Mouse (Mus musculus) liver, embryonic 11.5 days (tissue): ENCODE measurements around the gene Lrch1. TPM values are rescaled to one million over a fixed set of nuclear protein-coding genes. Genes with fewer than 3 reads are reported as not detected.

Experiments used
- ATAC-seq: fragments of 200-750 bp; cut with Nextera tagmentation; replicated peaks from 2 replicates; pipeline ENCODE4 v1.8.0; 2017; ENCODE audit warnings: moderate number of reproducible peaks, mild to moderate bottlenecking, moderate TSS enrichment, moderate library complexity; ENCODE audit not compliant: low FRiP score
- DNase-seq: peaks from one replicate; pipeline ENCODE4 v3.0.0-alpha.2; 2017; ENCODE audit warnings: low spot score
- H3K27ac ChIP-seq: fragments of 300-500 bp; sonication (generic); 2 replicates; pipeline ENCODE4 v1.5.1; 2014; ENCODE audit warnings: mild to moderate bottlenecking, low read depth, low read length, control low read depth
- H3K27me3 ChIP-seq: fragments of 300-500 bp; sonication (generic); replicated peaks from 2 replicates; pipeline ENCODE4 v1.6.1; 2014; ENCODE audit warnings: low read length, mixed read lengths; ENCODE audit not compliant: control insufficient read depth, insufficient read depth
- H3K36me3 ChIP-seq: fragments of 300-500 bp; sonication (generic); 2 replicates; pipeline ENCODE4 v1.6.1; 2014; ENCODE audit warnings: mild to moderate bottlenecking, low read length, moderate library complexity, mixed read lengths; ENCODE audit not compliant: control insufficient read depth, insufficient read depth
- H3K4me1 ChIP-seq: fragments of 300-500 bp; sonication (generic); replicated peaks from 2 replicates; pipeline ENCODE4 v1.6.1; 2014; ENCODE audit warnings: low read length, mixed read lengths; ENCODE audit not compliant: control insufficient read depth, insufficient read depth
- H3K4me2 ChIP-seq: fragments of 300-500 bp; sonication (generic); 2 replicates; pipeline ENCODE4 v1.6.1; 2014; ENCODE audit warnings: mild to moderate bottlenecking, control low read depth, moderate library complexity
- H3K4me3 ChIP-seq: fragments of 300-500 bp; sonication (generic); 2 replicates; pipeline ENCODE4 v1.5.1; 2014; ENCODE audit warnings: low read depth, low read length, control low read depth
- H3K9ac ChIP-seq: fragments of 300-500 bp; sonication (generic); 2 replicates; pipeline ENCODE4 v1.6.1; 2014; ENCODE audit warnings: low read depth, low read length, control low read depth
- H3K9me3 ChIP-seq: fragments of 300-500 bp; sonication (generic); 2 replicates; pipeline ENCODE4 v1.6.1; 2016; ENCODE audit warnings: low read length, inconsistent platforms, mixed read lengths; ENCODE audit not compliant: control insufficient read depth
- WGBS: fragments of 180-500 bp; shearing (Covaris S2); extraction: QIAGEN DNeasy Blood & Tissue Kit; methylation state at CpG from one replicate; pipeline ENCODE4 v1.1.7; 2014; 5-methylcytosine and 5-hydroxymethylcytosine counted together
- polyA plus RNA-seq: library from polyadenylated mRNA; unstranded; fragments of >200 nt; fragmentation: Nextera tagmentation; extraction: Ambion mirVana; gene quantifications from 2 replicates; pipeline ENCODE4 v1.2.1, GENCODE M21; 2014

Gene Lrch1
- 7.9 and 8.0 TPM in 2 replicates for polyA plus RNA-seq

GRCm38 (mm10) chr14:74947376-74948013, at the start of gene Lrch1:
Gene Lrch1 (minus strand): TSS chr14:74947876.
- ATAC-seq = peak; percentile 65
- under 1% methylated on average over 63 of the region's 65 CpGs for WGBS

DNA sequence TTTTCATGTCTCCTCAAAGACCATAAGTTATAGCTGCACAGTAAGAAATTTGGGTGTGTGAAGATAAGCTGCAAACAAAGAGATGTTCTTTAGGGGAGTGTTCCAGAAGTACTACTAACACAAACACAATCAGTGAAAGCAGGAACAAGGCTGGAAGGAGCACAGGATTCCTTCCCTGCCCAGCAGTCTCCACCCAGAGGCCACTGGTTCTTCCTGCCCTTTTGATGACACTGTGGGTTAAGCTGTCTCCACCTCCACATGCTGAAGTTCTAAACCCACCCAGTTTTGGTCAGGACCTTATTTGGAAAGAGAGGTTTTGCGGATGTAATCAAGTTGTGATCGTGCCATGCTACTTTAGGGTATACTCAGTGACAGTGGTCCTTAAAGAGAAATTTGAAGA, 49.4 kb upstream of the Lrch1 start:
- Histone ChIP-seq H3K9ac (no peak overlapping the region), H3K27me3 (no peaks in the 10 kb centered on the region), H3K4me1 (no peaks in the 10 kb centered on the region), H3K36me3 (no peaks in the 10 kb centered on the region), H3K27ac (no peak overlapping the region), H3K9me3 (no peaks in the 10 kb centered on the region), H3K4me3 (no peak overlapping the region), H3K4me2 (no peak overlapping the region)
- WGBS = 84% methylated on average over 2 of the region's 2 CpGs
- ATAC-seq = no peak
- no peak for DNase-seq

More at GRCm38 (mm10) chr14:74947376-74948013, at the start of gene Lrch1:
- Histone ChIP-seq H3K27ac (peak within 1 kb of the TSS; percentile 79), H3K27me3 (no peaks in the 10 kb centered on the region), H3K4me2 (peak within 1 kb of the TSS; percentile 94), H3K9me3 (no peaks in the 10 kb centered on the region), H3K4me3 (peak within 1 kb of the TSS; percentile 89), H3K4me1 (peaks cover 12% of the 10 kb centered on the region), H3K36me3 (no peaks in the 10 kb centered on the region), H3K9ac (peak within 1 kb of the TSS; percentile 92)
- peak; percentile 84 for DNase-seq

DNA sequence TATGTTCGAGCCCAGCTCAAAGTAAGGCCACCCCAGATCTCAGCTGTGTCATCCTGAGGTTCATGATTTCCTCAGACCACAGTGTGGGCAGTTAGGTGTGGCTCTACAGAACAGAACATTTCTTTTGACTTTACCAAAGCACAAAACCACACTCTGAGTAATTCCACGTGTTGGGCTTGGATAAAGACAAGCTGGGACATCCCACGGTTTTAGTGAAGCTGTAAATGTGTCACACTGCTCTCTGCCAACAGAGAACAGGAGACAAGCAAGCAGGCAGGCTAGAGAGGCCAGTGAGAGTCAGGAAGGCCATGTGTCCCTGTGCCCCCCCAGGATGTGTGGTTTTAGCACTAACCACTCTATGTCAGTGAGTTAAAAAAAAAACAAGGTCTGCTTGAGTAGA, 48.9 kb upstream of the Lrch1 start:
- no peaks in the 10 kb centered on the region for H3K36me3 ChIP-seq

DNA sequence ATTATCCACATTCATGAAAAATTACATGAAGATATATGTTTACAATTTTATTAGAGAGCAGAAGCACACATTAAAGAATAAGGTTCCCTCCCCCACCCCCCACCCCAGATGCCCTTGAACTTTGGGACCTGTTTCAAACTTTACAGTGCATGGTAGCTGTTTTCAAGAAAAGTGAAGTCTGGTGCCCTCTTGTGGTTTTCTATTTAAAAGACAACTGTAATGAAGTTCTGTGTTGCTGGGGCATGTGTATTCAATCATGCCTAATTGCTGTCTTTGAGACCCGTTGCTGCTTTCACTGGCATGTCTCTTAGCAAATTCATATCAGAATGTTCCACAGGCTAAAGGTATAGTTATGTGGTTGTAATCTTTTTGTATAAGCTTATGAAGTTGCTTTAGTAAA, 42.8 kb upstream of the Lrch1 start:
- Histone ChIP-seq H3K4me2 (no peak overlapping the region), H3K9ac (no peak overlapping the region), H3K27me3 (no peaks in the 10 kb centered on the region), H3K4me1 (peaks cover 10% of the 10 kb centered on the region), H3K27ac (no peak overlapping the region), H3K4me3 (no peak overlapping the region), H3K36me3 (no peaks in the 10 kb centered on the region), H3K9me3 (no peaks in the 10 kb centered on the region)
- DNase-seq (no peak), ATAC-seq (0 out of 2 replicates have a peak, but pooled peaks have one; percentile 34)
- 11% methylated on average over 1 of the region's 1 CpGs for WGBS

More for the DNA sequence above, 48.9 kb upstream of the Lrch1 start:
- Histone ChIP-seq H3K9me3 (no peaks in the 10 kb centered on the region), H3K4me1 (no peaks in the 10 kb centered on the region), H3K9ac (no peak overlapping the region), H3K4me2 (no peak overlapping the region), H3K27ac (no peak overlapping the region), H3K4me3 (no peak overlapping the region), H3K27me3 (no peaks in the 10 kb centered on the region)
- ATAC-seq (no peak), DNase-seq (no peak)
- 33% methylated on average over 3 of the region's 3 CpGs for WGBS

DNA sequence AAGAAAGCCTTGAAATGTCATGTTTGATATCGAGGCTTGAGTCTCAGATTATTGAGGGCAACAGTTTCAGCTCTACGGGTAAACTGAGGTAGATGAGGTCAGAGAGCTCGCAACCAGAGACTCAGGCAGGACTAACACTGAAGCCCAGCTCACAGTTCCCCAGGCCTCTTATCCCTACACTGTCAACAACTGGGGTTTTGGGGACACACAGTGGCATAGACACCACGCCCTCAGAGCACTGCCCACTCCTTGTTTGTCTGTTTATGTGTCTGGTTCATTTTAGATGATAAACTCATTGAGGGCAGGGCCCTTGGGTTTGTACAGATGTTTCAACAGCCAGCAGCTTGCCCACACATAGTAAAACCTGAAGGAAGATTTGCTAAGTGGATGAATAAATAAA, 42.2 kb upstream of the Lrch1 start:
- Histone ChIP-seq H3K9me3 (no peaks in the 10 kb centered on the region), H3K27ac (no peak overlapping the region), H3K9ac (no peak overlapping the region), H3K27me3 (no peaks in the 10 kb centered on the region), H3K36me3 (no peaks in the 10 kb centered on the region), H3K4me2 (no peak overlapping the region), H3K4me3 (no peak overlapping the region), H3K4me1 (peaks cover 10% of the 10 kb centered on the region)
- WGBS = 82% methylated on average over 4 of the region's 4 CpGs
- no peak for DNase-seq
- 0 out of 2 replicates have a peak, but pooled peaks have one; percentile 34 for ATAC-seq

DNA sequence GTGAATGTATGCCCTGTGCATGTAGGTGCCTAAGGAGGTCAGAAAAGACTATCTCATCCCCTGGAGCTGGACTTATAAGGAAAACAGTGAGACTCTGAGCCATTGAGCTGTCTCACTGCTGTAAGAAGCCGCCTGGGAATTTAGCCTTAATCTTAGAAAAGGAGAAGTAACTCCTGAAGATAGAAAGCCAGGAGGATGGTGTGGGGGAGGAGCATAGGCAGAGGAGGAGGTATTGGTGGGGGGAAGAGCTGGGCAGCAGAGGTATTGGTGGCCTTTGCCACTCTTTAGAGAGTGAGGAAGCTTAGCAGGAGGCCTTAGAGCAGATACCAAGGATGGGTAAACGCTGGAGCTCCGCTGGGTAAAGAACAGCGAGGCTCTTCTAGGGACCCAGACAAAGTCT, 41.6 kb upstream of the Lrch1 start:
- Histone ChIP-seq H3K36me3 (no peaks in the 10 kb centered on the region), H3K4me2 (no peak overlapping the region), H3K9me3 (no peaks in the 10 kb centered on the region), H3K27ac (no peak overlapping the region), H3K4me1 (peaks cover 10% of the 10 kb centered on the region), H3K9ac (no peak overlapping the region), H3K4me3 (no peak overlapping the region), H3K27me3 (no peaks in the 10 kb centered on the region)
- WGBS = 30% methylated on average over 4 of the region's 4 CpGs
- ATAC-seq (no peak), DNase-seq (no peak)

DNA sequence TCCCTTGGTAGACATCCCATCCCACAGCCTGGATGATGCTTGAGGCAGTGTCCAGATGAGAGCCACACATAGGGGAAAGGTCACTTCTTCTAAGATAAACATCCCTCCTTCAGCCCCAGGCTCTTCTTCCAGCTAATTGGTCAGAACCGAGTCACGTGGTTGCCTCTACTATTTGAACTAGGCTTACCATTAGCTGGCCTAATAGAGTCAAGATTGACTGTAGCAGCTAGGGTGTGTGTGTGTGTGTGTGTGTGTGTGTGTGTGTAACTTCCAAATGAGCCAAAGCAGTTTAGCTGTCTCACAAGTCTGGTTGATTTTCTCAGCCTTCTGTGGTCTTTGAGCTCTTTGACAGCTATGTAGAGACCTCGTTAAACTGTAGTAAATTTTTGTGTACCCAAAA, 38.9 kb upstream of the Lrch1 start:
- Histone ChIP-seq H3K27ac (no peak overlapping the region), H3K36me3 (no peaks in the 10 kb centered on the region), H3K4me2 (no peak overlapping the region), H3K9ac (no peak overlapping the region), H3K4me3 (no peak overlapping the region), H3K9me3 (no peaks in the 10 kb centered on the region), H3K27me3 (no peaks in the 10 kb centered on the region), H3K4me1 (peaks cover 10% of the 10 kb centered on the region)
- no peak for DNase-seq
- no peak; the same call in 1 of the 2 replicates for ATAC-seq
- 71% methylated on average over 3 of the region's 3 CpGs for WGBS

GRCm38 (mm10) chr14:74985658-74986057, 38.0 kb upstream of the Lrch1 start:
- H3K9ac ChIP-seq = no peak overlapping the region
- H3K27me3 ChIP-seq = no peaks in the 10 kb centered on the region
- 60% methylated on average over 4 of the region's 4 CpGs for WGBS
- no peak overlapping the region for H3K27ac ChIP-seq
- H3K4me2 ChIP-seq = no peak overlapping the region
- DNase-seq = no peak
- H3K9me3 ChIP-seq = no peaks in the 10 kb centered on the region
- no peak for ATAC-seq
- H3K4me3 ChIP-seq = no peak overlapping the region
- H3K36me3 ChIP-seq = no peaks in the 10 kb centered on the region
- H3K4me1 ChIP-seq = peaks cover 10% of the 10 kb centered on the region

DNA sequence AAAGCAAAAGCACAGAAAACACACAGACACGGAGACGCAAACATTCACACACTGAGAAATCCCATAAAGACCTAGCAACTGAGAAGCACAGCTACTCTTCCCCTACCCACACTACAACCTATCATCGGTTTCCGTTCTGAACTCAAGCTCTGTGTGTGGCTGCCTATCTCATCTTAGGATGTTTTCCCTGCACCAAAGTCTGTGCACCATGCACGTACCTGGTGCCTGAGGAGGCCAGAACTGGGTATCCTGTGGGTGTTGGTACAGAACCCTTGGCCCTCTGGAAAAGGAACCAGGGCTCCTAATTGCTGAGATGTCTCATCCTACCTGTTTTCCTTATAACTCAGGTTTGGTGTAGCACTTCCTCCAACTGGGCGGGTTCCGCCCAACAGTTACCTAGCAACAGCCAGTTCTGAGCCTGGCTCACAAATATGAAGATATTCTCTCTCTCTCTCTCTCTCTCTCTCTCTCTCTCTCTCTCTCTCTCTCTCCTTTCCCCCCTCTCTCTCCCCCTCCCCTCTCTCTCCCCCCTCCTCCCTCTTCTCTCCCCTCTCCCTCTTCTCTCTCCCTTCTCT, 37.2 kb upstream of the Lrch1 start:
- WGBS = 72% methylated on average over 7 of the region's 7 CpGs
- H3K9me3 ChIP-seq = no peaks in the 10 kb centered on the region
- H3K4me1 ChIP-seq = peaks cover 6% of the 10 kb centered on the region
- ATAC-seq = no peak
- no peak overlapping the region for H3K4me3 ChIP-seq
- no peak for DNase-seq
- H3K36me3 ChIP-seq = no peaks in the 10 kb centered on the region
- H3K27ac ChIP-seq = no peak overlapping the region
- H3K9ac ChIP-seq = no peak overlapping the region
- H3K4me2 ChIP-seq = no peak overlapping the region
- H3K27me3 ChIP-seq = no peaks in the 10 kb centered on the region
